Mouse (Mus musculus) forebrain, embryonic 16.5 days (tissue): ENCODE measurements around the gene Msantd3. TPM values are rescaled to one million over a fixed set of nuclear protein-coding genes. Genes with fewer than 3 reads are reported as not detected.

Experiments
- ATAC-seq: fragments of 200-750 bp; cut with Nextera tagmentation; 2 replicates; pipeline ENCODE4 v1.8.0; 2017; ENCODE audit warnings: mild to moderate bottlenecking, moderate library complexity
- H3K27ac ChIP-seq: fragments of 300-500 bp; sonication (generic); 2 replicates; pipeline ENCODE4 v1.5.1; 2014; ENCODE audit warnings: low read length, control low read depth
- H3K27me3 ChIP-seq: fragments of 300-500 bp; sonication (generic); replicated peaks from 2 replicates; pipeline ENCODE4 v1.6.1; 2014; ENCODE audit warnings: low read length; ENCODE audit not compliant: control insufficient read depth, insufficient read depth
- H3K36me3 ChIP-seq: fragments of 300-500 bp; sonication (generic); 2 replicates; pipeline ENCODE4 v1.6.1; 2014; ENCODE audit not compliant: control insufficient read depth, insufficient read depth
- H3K4me1 ChIP-seq: fragments of 300-500 bp; sonication (generic); replicated peaks from 2 replicates; pipeline ENCODE4 v1.6.1; 2014; ENCODE audit warnings: low read length; ENCODE audit not compliant: control insufficient read depth, insufficient read depth
- H3K4me2 ChIP-seq: fragments of 300-500 bp; sonication (generic); 2 replicates; pipeline ENCODE4 v1.6.1; 2014; ENCODE audit warnings: mild to moderate bottlenecking, low read length, control low read depth
- H3K4me3 ChIP-seq: fragments of 300-500 bp; sonication (generic); replicated peaks from 2 replicates; pipeline ENCODE4 v1.5.1; 2014; ENCODE audit warnings: mild to moderate bottlenecking, low read length, control low read depth
- H3K9ac ChIP-seq: fragments of 300-500 bp; sonication (generic); replicated peaks from 2 replicates; pipeline ENCODE4 v1.6.1; 2014; ENCODE audit warnings: low read depth, low read length, control low read depth
- H3K9me3 ChIP-seq: fragments of 300-500 bp; sonication (generic); 2 replicates; pipeline ENCODE4 v1.6.1; 2016; ENCODE audit warnings: low read length; ENCODE audit not compliant: control insufficient read depth
- WGBS: fragments of 180-500 bp; shearing (Covaris S2); extraction: QIAGEN DNeasy Blood & Tissue Kit; methylation state at CpG from one replicate; pipeline ENCODE4 v1.1.7; 2014; 5-methylcytosine and 5-hydroxymethylcytosine counted together
- polyA plus RNA-seq: library from polyadenylated mRNA; unstranded; fragments of >200 nt; fragmentation: Nextera tagmentation; extraction: Ambion mirVana; gene quantifications from 2 replicates; pipeline ENCODE4 v1.2.1, GENCODE M21; 2015

Msantd3 gene
- polyA plus RNA-seq, 1 experiment from 2014 or later: 38.6 TPM

DNA sequence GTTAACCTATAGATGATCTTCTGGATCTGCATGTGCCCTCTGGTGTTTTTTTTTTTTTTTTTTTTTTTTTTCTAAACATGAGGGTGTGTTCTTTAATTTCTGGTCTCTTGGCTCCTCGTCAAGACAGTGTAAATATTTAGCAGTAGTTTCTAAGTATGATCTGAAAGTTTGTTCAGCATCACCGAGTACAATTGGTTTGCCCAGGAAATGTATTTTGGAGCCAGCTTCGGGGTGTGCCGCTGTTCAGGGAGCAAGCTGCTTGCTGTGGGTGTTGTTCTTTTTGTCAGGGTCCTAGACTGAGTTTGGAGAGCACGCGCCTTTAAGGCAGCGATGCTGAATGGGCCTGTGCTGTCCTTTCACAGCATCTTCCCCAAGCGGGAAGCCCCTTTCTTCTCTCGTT, 48.8 kb downstream of the Msantd3 start:
- peaks cover 16% of the 10 kb centered on the region for H3K4me1 ChIP-seq
- no peak overlapping the region for H3K9ac ChIP-seq
- H3K27me3 ChIP-seq: no peaks in the 10 kb centered on the region
- peaks cover 4% of the 10 kb centered on the region; the same call in 1 of the 2 replicates for H3K36me3 ChIP-seq
- H3K27ac ChIP-seq: no peak overlapping the region
- no peak overlapping the region for H3K4me2 ChIP-seq
- WGBS: 57% methylated on average over 9 of the region's 9 CpGs
- H3K4me3 ChIP-seq: no peak overlapping the region
- no peak for ATAC-seq
- H3K9me3 ChIP-seq: peaks cover 3% of the 10 kb centered on the region

DNA sequence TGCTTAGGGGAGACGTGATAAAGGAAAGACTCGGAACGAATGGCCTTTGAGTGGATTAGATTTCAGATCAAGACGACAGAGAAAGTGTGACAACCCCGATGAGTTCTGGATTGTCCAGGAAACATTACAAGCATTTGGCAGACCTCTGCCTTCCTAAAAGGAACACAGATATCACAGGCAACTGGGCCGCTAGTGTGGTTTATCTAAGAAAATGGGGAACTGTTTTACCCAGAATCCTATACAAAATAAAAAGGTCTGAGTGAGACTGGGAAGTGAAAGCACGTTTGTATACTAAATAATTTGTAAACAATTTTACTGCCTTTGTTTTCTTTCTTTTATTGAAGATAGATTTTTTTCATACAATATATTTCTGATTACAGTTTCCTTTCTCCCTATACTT, 51.1 kb downstream of the Msantd3 start:
- Histone ChIP-seq H3K27me3 (no peaks in the 10 kb centered on the region), H3K4me3 (no peak overlapping the region), H3K36me3 (peaks cover 4% of the 10 kb centered on the region; the same call in 1 of the 2 replicates), H3K4me2 (no peak overlapping the region), H3K9ac (no peak overlapping the region), H3K27ac (no peak overlapping the region), H3K9me3 (peaks cover 3% of the 10 kb centered on the region), H3K4me1 (peaks cover 11% of the 10 kb centered on the region)
- WGBS: 86% methylated on average over 7 of the region's 7 CpGs
- no peak for ATAC-seq

DNA sequence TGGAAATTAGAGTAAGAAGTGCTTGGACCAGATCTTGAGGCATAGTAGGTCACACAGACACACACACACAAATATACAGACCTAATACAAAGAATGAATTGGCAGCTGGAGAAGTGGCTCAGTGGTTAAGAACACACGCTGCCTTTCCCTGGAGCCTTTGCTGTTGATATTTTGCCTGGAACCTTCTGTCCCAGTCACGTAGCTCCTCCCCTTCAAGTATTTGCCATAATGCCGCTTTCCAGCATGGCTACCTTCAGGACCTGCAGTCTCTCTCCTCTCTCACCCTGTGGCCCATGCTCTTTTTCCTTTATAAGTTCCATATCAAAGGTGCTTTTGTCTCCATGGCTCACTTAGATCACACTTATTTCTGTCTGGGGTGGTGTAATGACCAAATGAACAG, 51.7 kb downstream of the Msantd3 start:
- no peak overlapping the region for H3K9ac ChIP-seq
- no peaks in the 10 kb centered on the region for H3K27me3 ChIP-seq
- no peak overlapping the region for H3K4me2 ChIP-seq
- WGBS: 78% methylated on average over 3 of the region's 3 CpGs
- peaks cover 10% of the 10 kb centered on the region for H3K4me1 ChIP-seq
- H3K4me3 ChIP-seq: no peak overlapping the region
- peaks cover 4% of the 10 kb centered on the region; the same call in 1 of the 2 replicates for H3K36me3 ChIP-seq
- no peak overlapping the region for H3K27ac ChIP-seq
- H3K9me3 ChIP-seq: peaks cover 3% of the 10 kb centered on the region
- ATAC-seq: no peak

DNA sequence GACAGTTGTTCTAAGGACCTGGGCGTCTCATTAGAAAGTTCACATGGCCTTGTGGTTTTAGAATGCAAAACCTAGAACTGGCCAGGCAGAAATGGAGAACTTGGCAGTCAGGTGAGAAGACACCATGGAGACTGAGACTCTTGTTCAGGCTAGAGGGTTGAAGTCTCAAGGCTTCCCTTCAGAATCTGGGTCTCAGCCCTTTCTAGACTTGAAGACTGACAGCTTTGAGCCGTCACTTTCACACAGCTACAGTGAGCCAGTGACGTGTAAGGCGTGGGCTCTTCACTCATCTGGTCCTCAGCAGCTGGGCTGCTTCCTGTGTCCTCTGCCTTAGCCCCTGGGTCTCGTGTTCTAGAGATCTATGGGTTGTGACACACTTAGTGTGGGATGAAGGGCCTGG, 52.6 kb downstream of the Msantd3 start:
- Histone ChIP-seq H3K4me1 (peaks cover 3% of the 10 kb centered on the region; the same call in 1 of the 2 replicates), H3K27ac (no peak overlapping the region), H3K27me3 (no peaks in the 10 kb centered on the region), H3K9ac (no peak overlapping the region), H3K4me2 (no peak overlapping the region), H3K9me3 (peaks cover 3% of the 10 kb centered on the region), H3K36me3 (peaks cover 4% of the 10 kb centered on the region; the same call in 1 of the 2 replicates), H3K4me3 (no peak overlapping the region)
- ATAC-seq: no peak
- WGBS: 84% methylated on average over 5 of the region's 5 CpGs

DNA sequence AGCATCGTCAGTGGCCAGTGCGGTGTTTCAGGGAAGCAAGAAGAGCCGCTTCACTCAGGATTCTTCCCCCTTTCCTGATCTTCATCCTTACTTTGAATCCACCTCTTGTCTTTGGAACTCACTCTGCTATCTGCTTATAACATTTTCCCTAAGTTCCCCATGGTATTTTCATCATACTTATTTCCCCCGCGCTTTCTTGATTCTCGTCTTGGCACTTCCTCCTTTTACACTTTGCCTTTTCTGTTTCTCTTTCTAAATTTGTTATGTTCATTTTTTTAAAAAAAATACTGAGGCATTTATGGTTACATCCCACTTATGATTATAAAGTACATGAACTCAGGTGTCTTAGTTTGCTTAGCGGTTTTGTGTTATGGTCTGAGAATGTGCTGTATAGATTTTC, 53.1 kb downstream of the Msantd3 start:
- WGBS: 91% methylated on average over 7 of the region's 7 CpGs
- no peak for ATAC-seq
- peaks cover 4% of the 10 kb centered on the region for H3K4me1 ChIP-seq
- H3K4me3 ChIP-seq: no peak overlapping the region
- no peaks in the 10 kb centered on the region for H3K27me3 ChIP-seq
- H3K36me3 ChIP-seq: no peaks in the 10 kb centered on the region
- no peaks in the 10 kb centered on the region for H3K9me3 ChIP-seq
- H3K4me2 ChIP-seq: no peak overlapping the region
- H3K27ac ChIP-seq: no peak overlapping the region
- no peak overlapping the region for H3K9ac ChIP-seq

DNA sequence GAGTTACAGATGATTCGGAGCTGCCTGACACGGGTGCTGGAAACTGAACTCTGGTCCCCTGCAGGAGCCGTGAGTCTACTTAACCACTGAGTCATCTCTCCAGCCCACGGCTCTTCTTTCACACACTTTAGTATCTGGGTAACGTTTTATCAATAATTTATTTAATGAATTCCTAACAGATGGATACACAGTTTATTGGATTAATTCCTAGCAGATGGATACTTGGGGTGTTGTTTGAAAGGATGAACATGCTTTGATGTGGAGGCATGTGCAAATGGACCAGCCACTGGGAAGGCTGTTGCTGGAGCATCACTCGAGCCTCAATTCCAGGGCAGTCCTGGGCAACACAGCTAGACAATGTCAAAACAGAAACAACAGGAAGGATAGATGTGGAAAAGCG, 56.4 kb downstream of the Msantd3 start:
- no peak overlapping the region for H3K9ac ChIP-seq
- H3K36me3 ChIP-seq: no peaks in the 10 kb centered on the region
- H3K4me2 ChIP-seq: no peak overlapping the region
- H3K4me1 ChIP-seq: peaks cover 10% of the 10 kb centered on the region
- H3K4me3 ChIP-seq: no peak overlapping the region
- 78% methylated on average over 7 of the region's 7 CpGs for WGBS
- H3K27ac ChIP-seq: no peak overlapping the region
- no peaks in the 10 kb centered on the region for H3K9me3 ChIP-seq
- H3K27me3 ChIP-seq: no peaks in the 10 kb centered on the region
- ATAC-seq: no peak; the same call in 1 of the 2 replicates

DNA sequence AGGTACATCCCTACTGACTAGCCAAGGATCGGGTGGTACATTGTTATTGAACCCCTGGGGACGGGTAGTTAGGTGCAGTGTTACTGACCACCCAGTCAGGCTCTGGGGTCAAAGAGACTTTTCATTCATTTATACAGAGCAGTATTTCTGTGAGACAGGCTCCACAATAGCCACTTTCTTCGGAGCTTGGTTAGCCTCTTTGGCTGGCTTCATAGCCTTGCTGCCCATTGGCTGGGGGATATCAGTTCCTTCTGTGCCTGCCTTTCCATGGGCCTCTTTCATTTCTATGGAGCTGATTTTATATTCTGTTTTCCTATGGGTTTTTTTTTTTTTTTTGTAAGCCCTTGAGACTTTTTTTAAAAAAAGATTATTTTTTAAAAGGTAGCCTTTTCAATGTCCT, 65.9 kb downstream of the Msantd3 start:
- Histone ChIP-seq H3K9me3 (no peaks in the 10 kb centered on the region), H3K27ac (no peak overlapping the region), H3K9ac (no peak overlapping the region), H3K4me2 (no peak overlapping the region), H3K4me1 (peaks cover 6% of the 10 kb centered on the region), H3K27me3 (no peaks in the 10 kb centered on the region), H3K4me3 (no peak overlapping the region), H3K36me3 (peaks cover 5% of the 10 kb centered on the region; the same call in 1 of the 2 replicates)
- no peak for ATAC-seq
- 30% methylated on average over 3 of the region's 3 CpGs for whole genome bisulfite sequencing

DNA sequence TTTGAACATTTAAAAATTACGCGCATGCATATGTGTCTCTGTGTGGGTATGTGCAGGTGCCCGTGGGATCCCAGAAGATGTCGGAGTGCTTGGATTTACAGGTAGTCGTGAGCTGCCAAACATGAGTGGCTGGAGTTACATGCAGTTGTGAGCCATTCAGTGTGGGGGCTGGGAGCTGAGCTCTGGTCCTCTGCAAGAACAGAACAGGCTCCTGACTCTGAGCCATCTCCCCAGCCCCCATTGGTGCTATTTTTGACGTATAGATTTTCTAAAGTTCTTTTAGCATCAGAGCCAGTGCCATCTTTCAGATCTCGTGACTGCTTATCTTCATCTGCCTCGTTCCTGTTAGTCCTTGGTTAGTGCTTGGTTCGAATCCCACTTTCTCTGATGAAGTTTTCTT, 69.8 kb downstream of the Msantd3 start:
- 89% methylated on average over 9 of the region's 9 CpGs for WGBS
- H3K9me3 ChIP-seq: no peaks in the 10 kb centered on the region
- H3K27ac ChIP-seq: no peak overlapping the region
- no peak overlapping the region for H3K4me3 ChIP-seq
- no peaks in the 10 kb centered on the region for H3K27me3 ChIP-seq
- no peak overlapping the region for H3K4me2 ChIP-seq
- no peak overlapping the region for H3K9ac ChIP-seq
- no peak for ATAC-seq
- H3K4me1 ChIP-seq: no peaks in the 10 kb centered on the region
- peaks cover 5% of the 10 kb centered on the region; the same call in 1 of the 2 replicates for H3K36me3 ChIP-seq

DNA sequence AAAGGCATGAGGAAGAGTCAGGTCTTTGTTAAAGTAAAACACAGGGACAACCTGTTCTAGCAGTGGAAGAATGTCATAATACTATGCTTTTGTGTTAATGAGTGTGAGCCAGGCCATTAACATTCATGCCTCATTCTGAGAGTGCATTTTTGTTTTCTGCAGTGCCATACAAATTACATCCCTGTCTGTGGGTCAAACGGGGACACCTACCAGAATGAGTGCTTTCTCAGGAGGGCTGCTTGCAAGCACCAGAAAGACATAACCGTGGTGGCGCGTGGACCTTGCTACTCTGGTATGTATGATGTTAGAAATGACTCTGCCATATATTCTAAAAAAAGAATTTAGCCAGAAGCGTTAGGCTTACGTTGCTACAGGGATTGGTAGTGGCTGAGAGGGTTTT, 70.5 kb downstream of the Msantd3 start:
- H3K4me3 ChIP-seq: no peak overlapping the region
- H3K36me3 ChIP-seq: peaks cover 5% of the 10 kb centered on the region; the same call in 1 of the 2 replicates
- no peaks in the 10 kb centered on the region for H3K9me3 ChIP-seq
- H3K9ac ChIP-seq: no peak overlapping the region
- H3K27ac ChIP-seq: no peak overlapping the region
- H3K4me1 ChIP-seq: no peaks in the 10 kb centered on the region
- no peak overlapping the region for H3K4me2 ChIP-seq
- no peak for ATAC-seq
- H3K27me3 ChIP-seq: no peaks in the 10 kb centered on the region
- WGBS: 76% methylated on average over 6 of the region's 6 CpGs
